Mouse (Mus musculus) left cerebral cortex, adult 2 months (tissue): ENCODE results near the gene Gtf2h3. TPM values are rescaled to one million over a fixed set of nuclear protein-coding genes. Genes with fewer than 3 reads are reported as not detected.
"Not testable (repeated sequence)": the region's sequence is repeated elsewhere in the genome, so short reads cannot be mapped to it uniquely, and the experiment has no call there.

Source experiments
- DNase-seq, 2 experiments: peaks; one replicate each; pipeline ENCODE4 v3.0.0; 2021 to 2022; ENCODE audit warnings: low spot score in 2 of 2, mixed read lengths in 1 of 2; ENCODE audit errors: extremely low spot score in 1 of 2
- H3K27ac ChIP-seq: fragments of 200-600 bp; 2 replicates; pipeline ENCODE4 v1.8.1; 2022
- H3K4me3 ChIP-seq: fragments of 200-600 bp; 2 replicates; pipeline ENCODE4 v1.8.1; 2022
- CTCF ChIP-seq: fragments of 200-600 bp; IDR thresholded peaks from 2 replicates; pipeline ENCODE4 v1.8.1; 2022; ENCODE audit warnings: antibody characterized with exemption, mild to moderate bottlenecking, moderate library complexity
- intact Hi-C: fragments of 180-260 bp; cut with DNase I; formaldehyde crosslinking; loops from one replicate; pipeline ENCODE4 v1.15.1; 2025
- total RNA-seq, 2 experiments: library from RNA; stranded (reverse); gene quantifications; 2 replicates each; pipeline ENCODE4 v1.2.3; 2021

Gene Gtf2h3
- total RNA-seq, 2 experiments from 2014 or later, result 26.6 to 28.6 TPM

- Histone ChIP-seq H3K27ac (peak within 1 kb of the TSS; percentile 68), H3K4me3 (peak within 1 kb of the TSS; percentile 85)
- TF ChIP-seq CTCF, result no peak
- DNase-seq, result peak; percentile 93 to 95
- intact Hi-C loops, result no loop called here
These were observed 49.8 kb downstream of the Gtf2h3 start, which contains the start of gene Atp6v0a2 for GRCm38 (mm10) chr5:124628448-124629363. Atp6v0a2 (plus strand) TSS chr5:124628576.

GRCm38 (mm10) chr5:124629641-124630040 is 50.7 kb downstream of the Gtf2h3 start:
- peak overlapping the region; percentile 68 for H3K27ac ChIP-seq
- peak overlapping the region; percentile 85 for H3K4me3 ChIP-seq
- intact Hi-C loops, result no loop called here
- no peak for DNase-seq
- no peak for TF ChIP-seq CTCF

GRCm38 (mm10) chr5:124631685-124632084 is 52.7 kb downstream of the Gtf2h3 start:
- intact Hi-C loops, result no loop called here
- no peak overlapping the region for H3K4me3 ChIP-seq
- TF ChIP-seq CTCF, result no peak
- H3K27ac ChIP-seq, result no peak overlapping the region
- no peak for DNase-seq

GRCm38 (mm10) chr5:124632461-124632860 is 53.5 kb downstream of the Gtf2h3 start:
- TF ChIP-seq CTCF, result no peak
- Histone ChIP-seq H3K27ac (no peak overlapping the region), H3K4me3 (no peak overlapping the region)
- DNase-seq, result no peak
- intact Hi-C loops, result no loop called here

- Histone ChIP-seq H3K4me3 (no peak overlapping the region), H3K27ac (no peak overlapping the region)
- intact Hi-C loops, result no loop called here
- no peak for DNase-seq
- TF ChIP-seq CTCF, result no peak
These were observed 54.5 kb downstream of the Gtf2h3 start for GRCm38 (mm10) chr5:124633425-124633824.

- DNase-seq, H3K4me3 ChIP-seq, intact Hi-C loops, H3K27ac ChIP-seq: not testable (repeated sequence)
- TF ChIP-seq CTCF, result peak; percentile 44
These were observed 56.1 kb downstream of the Gtf2h3 start for GRCm38 (mm10) chr5:124635068-124635467.

GRCm38 (mm10) chr5:124636139-124636538 is 57.2 kb downstream of the Gtf2h3 start:
- Histone ChIP-seq H3K4me3 (no peak overlapping the region), H3K27ac (no peak overlapping the region)
- no peak for TF ChIP-seq CTCF
- no peak for DNase-seq
- intact Hi-C loops, result no loop called here

GRCm38 (mm10) chr5:124636694-124637093 is 57.8 kb downstream of the Gtf2h3 start:
- Histone ChIP-seq H3K4me3 (no peak overlapping the region), H3K27ac (no peak overlapping the region)
- no peak for TF ChIP-seq CTCF
- no peak for DNase-seq
- intact Hi-C loops, result no loop called here

- peak in 1 of 2 experiments; percentile 48 for DNase-seq
- Histone ChIP-seq H3K27ac (no peak overlapping the region), H3K4me3 (no peak overlapping the region)
- TF ChIP-seq CTCF, result no peak
- intact Hi-C loops, result no loop called here
These were observed 58.4 kb downstream of the Gtf2h3 start for GRCm38 (mm10) chr5:124637300-124637699.

GRCm38 (mm10) chr5:124637836-124638235 is 58.9 kb downstream of the Gtf2h3 start:
- H3K4me3 ChIP-seq, result no peak overlapping the region
- TF ChIP-seq CTCF, result no peak
- no peak for DNase-seq
- H3K27ac ChIP-seq, result no peak overlapping the region
- intact Hi-C loops, result no loop called here

Other genes starting within 250 kb of the Gtf2h3 start
- gene Cdk2ap1, start 216.1 kb upstream of the Gtf2h3 start, total RNA-seq, result 100 to 1,000 TPM; 163 to 170 TPM
- gene Sbno1, start 153.1 kb upstream of the Gtf2h3 start, total RNA-seq, result 100 to 1,000 TPM; 180 to 185 TPM
- gene Kmt5a, start 139.2 kb upstream of the Gtf2h3 start, total RNA-seq, result 10 to 100 TPM; 60.9 to 74.6 TPM
- gene Rilpl2, start 100.8 kb upstream of the Gtf2h3 start, total RNA-seq, result 10 to 100 TPM; 17.9 to 21.0 TPM
- gene Snrnp35, start 96.0 kb upstream of the Gtf2h3 start, total RNA-seq, result 10 to 100 TPM; 19.9 to 20.8 TPM
- 10 to 100 TPM; 84.6 to 84.8 TPM for gene Rilpl1, start 47.7 kb upstream of the Gtf2h3 start, total RNA-seq
- 10 to 100 TPM; 95.4 to 98.9 TPM for gene Tmed2, start 38.4 kb upstream of the Gtf2h3 start, total RNA-seq
- 10 to 100 TPM; 25.8 to 28.3 TPM for gene Ddx55, start 26.3 kb upstream of the Gtf2h3 start, total RNA-seq
- 10 to 100 TPM; 35.1 to 37.7 TPM for gene Eif2b1, start within 50 bp of the Gtf2h3 start, total RNA-seq
- gene Atp6v0a2, start 49.4 kb downstream of the Gtf2h3 start, total RNA-seq, result 10 to 100 TPM; 59.2 to 71.4 TPM
- under 1 TPM; 0.36 to 0.47 TPM for gene Dnah10, start 145.9 kb downstream of the Gtf2h3 start, total RNA-seq